Mouse (Mus musculus): ENCODE results near the gene Sfxn1.

Gene Sfxn1

GRCm38 (mm10) chr13:54143788-54144187 lies 72.1 kb downstream of the Sfxn1 start:
- no peak for DNase-seq

- DNase-seq, result no peak
Measured at GRCm38 (mm10) chr13:54144624-54145023, 73.0 kb downstream of the Sfxn1 start.

- DNase-seq, result no peak
Measured at GRCm38 (mm10) chr13:54147328-54147727, 75.7 kb downstream of the Sfxn1 start.

- no peak for DNase-seq
Measured at GRCm38 (mm10) chr13:54152421-54152820, 80.8 kb downstream of the Sfxn1 start.

- no peak for DNase-seq
Measured at GRCm38 (mm10) chr13:54152911-54153310, 81.2 kb downstream of the Sfxn1 start.

GRCm38 (mm10) chr13:54153672-54154218 lies 82.1 kb downstream of the Sfxn1 start:
- DNase-seq, result no peak

GRCm38 (mm10) chr13:54155822-54156221 lies 84.2 kb downstream of the Sfxn1 start:
- no peak for DNase-seq
